Mouse (Mus musculus) mature B cell (primary cell): Measurements from ENCODE around the gene 0610040J01Rik.
"Not testable (repeated sequence)": the region's sequence is repeated elsewhere in the genome, so short reads cannot be mapped to it uniquely, and the experiment has no call there.

Source experiments
- in situ Hi-C: fragments of 300-500 bp; cut with MboI; formaldehyde crosslinking; loops from 2 replicates; pipeline ENCODE4 v1.14.3; 2019

0610040J01Rik gene

GRCm38 (mm10) chr5:63828380-63829185, 16.4 kb downstream of the 0610040J01Rik start:
- in situ Hi-C loops: no loop called here

- in situ Hi-C loops: no loop called here
Measured at GRCm38 (mm10) chr5:63831054-63831453, 18.9 kb downstream of the 0610040J01Rik start.

GRCm38 (mm10) chr5:63833955-63834354, 21.8 kb downstream of the 0610040J01Rik start:
- in situ Hi-C loops: no loop called here

GRCm38 (mm10) chr5:63834435-63834834, 22.3 kb downstream of the 0610040J01Rik start:
- in situ Hi-C loops: no loop called here

- in situ Hi-C loops: no loop called here
Measured at GRCm38 (mm10) chr5:63837115-63837514, 25.0 kb downstream of the 0610040J01Rik start.

GRCm38 (mm10) chr5:63837851-63838250, 25.7 kb downstream of the 0610040J01Rik start:
- in situ Hi-C loops: no loop called here

GRCm38 (mm10) chr5:63839801-63840416, 27.7 kb downstream of the 0610040J01Rik start:
- in situ Hi-C loops: no loop called here

- in situ Hi-C loops: no loop called here
Measured at GRCm38 (mm10) chr5:63847080-63847479, 34.9 kb downstream of the 0610040J01Rik start.

- in situ Hi-C loops: no loop called here
Measured at GRCm38 (mm10) chr5:63847541-63848226, 35.5 kb downstream of the 0610040J01Rik start.

GRCm38 (mm10) chr5:63858901-63859300, 46.7 kb downstream of the 0610040J01Rik start:
- in situ Hi-C loops: no loop called here

- in situ Hi-C loops: no loop called here
Measured at GRCm38 (mm10) chr5:63867421-63867820, 55.3 kb downstream of the 0610040J01Rik start.

- in situ Hi-C loops: no loop called here
Measured at GRCm38 (mm10) chr5:63872176-63872932, 60.2 kb downstream of the 0610040J01Rik start.

- in situ Hi-C loops: no loop called here
Measured at GRCm38 (mm10) chr5:63874880-63875279, 62.7 kb downstream of the 0610040J01Rik start.

- in situ Hi-C loops: no loop called here
Measured at GRCm38 (mm10) chr5:63876081-63876480, 63.9 kb downstream of the 0610040J01Rik start.

GRCm38 (mm10) chr5:63879026-63879425, 66.9 kb downstream of the 0610040J01Rik start:
- in situ Hi-C loops: no loop called here

- in situ Hi-C loops: loop anchor here (5.0 kb wide), 1 partner anchor 74 kb away; the partner anchor contains the start of gene 0610040J01Rik
Measured at GRCm38 (mm10) chr5:63886292-63886691, 74.1 kb downstream of the 0610040J01Rik start.

- in situ Hi-C loops: loop anchor here (5.0 kb wide), 1 partner anchor 74 kb away; the partner anchor contains the start of gene 0610040J01Rik
Measured at GRCm38 (mm10) chr5:63886709-63887108, 74.5 kb downstream of the 0610040J01Rik start.

- in situ Hi-C loops: loop anchor here (5.0 kb wide), 1 partner anchor 75 kb away; the partner anchor contains the start of gene 0610040J01Rik
Measured at GRCm38 (mm10) chr5:63887111-63887510, 74.9 kb downstream of the 0610040J01Rik start.

GRCm38 (mm10) chr5:63891241-63891640, 79.1 kb downstream of the 0610040J01Rik start:
- in situ Hi-C loops: no loop called here

- in situ Hi-C loops: no loop called here
Measured at GRCm38 (mm10) chr5:63891912-63892311, 79.7 kb downstream of the 0610040J01Rik start.

- in situ Hi-C loops: not testable (repeated sequence)
Measured at GRCm38 (mm10) chr5:63897001-63897819, 85.0 kb downstream of the 0610040J01Rik start.
